In the genomic region with DNA sequence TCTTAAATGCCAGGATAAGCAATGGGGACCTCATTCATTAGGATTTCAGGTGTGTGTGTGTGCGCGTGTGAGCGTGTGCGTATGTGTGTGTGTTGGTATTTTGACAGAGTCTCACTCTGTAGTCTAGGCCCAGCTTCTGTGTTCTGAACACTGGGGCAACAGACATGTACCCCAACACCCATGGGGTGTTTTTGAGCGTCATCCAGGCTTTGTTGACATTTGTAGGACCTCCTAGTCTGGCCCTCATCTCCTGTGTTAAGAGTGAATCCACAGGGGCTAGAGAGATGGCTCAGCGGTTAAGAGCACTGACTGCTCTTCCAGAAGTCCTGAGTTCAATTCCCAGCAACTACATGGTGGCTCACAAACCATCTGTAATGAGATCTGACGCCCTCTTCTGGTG, we compare ENCODE assay signal across 16 mouse cellular contexts. TPM values are rescaled to one million over a fixed set of nuclear protein-coding genes. Genes with fewer than 3 reads are reported as not detected.
A peak's percentile ranks its signal among the peaks of the same experiment; 100 is the strongest.
DNase-seq lines count a peak whose midpoint lies in the region; ATAC-seq lines count a peak whose summit lies in the region.
"Had no signal": no experiment of that assay in that cellular context is flagged by ENCODE, and none has a peak within 500 bp of the region (broad histone marks: within the 10 kb centered on the region; RNA-seq: fewer than 3 reads in every experiment).

No protein-coding gene starts in this region.

- no peak for ATAC-seq in forebrain, embryonic 16.5 days
- ATAC-seq in kidney, embryonic 15.5 days (replicated peaks; ENCODE audit: low FRiP score) = no peak
- ATAC-seq in neural tube, embryonic 13.5 days (ENCODE audit: low read depth) = no peak

- DNase-seq in forebrain, embryonic 10.5 days (ENCODE audit: extremely low spot score, low spot score) = no peak
- DNase-seq in kidney, adult 9 months = no peak
- no peak for DNase-seq in neural tube, embryonic 10.5 days (ENCODE audit: extremely low spot score, low spot score)
- DNase-seq in thymus, postnatal 25 days = no peak
- DNase-seq: adrenal gland, postnatal 36 days; kidney, adult 2 months; kidney, postnatal 25 days; layer of hippocampus, adult 9-11 months; lung, postnatal 36 days; thymus, adult 2 months had no signal

- no peaks in the 10 kb centered on the region for H3K36me3 ChIP-seq in forebrain, embryonic 10.5 days (replicated peaks)
- H3K36me3 ChIP-seq in forebrain, embryonic 16.5 days (ENCODE audit: control insufficient read depth, insufficient read depth) = no peaks in the 10 kb centered on the region
- no peaks in the 10 kb centered on the region for H3K36me3 ChIP-seq in kidney, embryonic 15.5 days
- H3K36me3 ChIP-seq in neural tube, embryonic 13.5 days = no peaks in the 10 kb centered on the region
- H3K36me3 ChIP-seq: heart, embryonic 10.5 days had no signal

- H3K9ac ChIP-seq in forebrain, embryonic 16.5 days (replicated peaks; ENCODE audit: low read depth, low read length) = no peak overlapping the region
- H3K9ac ChIP-seq in kidney, embryonic 15.5 days = no peak overlapping the region
- H3K9ac ChIP-seq in neural tube, embryonic 13.5 days = peak overlapping the region; percentile 68

- H3K27ac ChIP-seq in forebrain, embryonic 10.5 days = 0 out of 2 replicates have a peak overlapping the region, but pooled peaks have one; percentile 83
- no peak overlapping the region for H3K27ac ChIP-seq in forebrain, embryonic 16.5 days (ENCODE audit: low read length)
- no peak overlapping the region for H3K27ac ChIP-seq in kidney, embryonic 15.5 days
- H3K27ac ChIP-seq in neural tube, embryonic 13.5 days (replicated peaks) = no peak overlapping the region

- 92% methylated on average over 7 of the region's 7 CpGs for WGBS in forebrain, embryonic 10.5 days
- 95% methylated on average over 7 of the region's 7 CpGs for WGBS in forebrain, embryonic 16.5 days
- 93% methylated on average over 7 of the region's 7 CpGs for WGBS in kidney, embryonic 15.5 days
- 92% methylated on average over 7 of the region's 7 CpGs for WGBS in neural tube, embryonic 13.5 days

- H3K4me3 ChIP-seq in forebrain, embryonic 10.5 days = no peak overlapping the region
- H3K4me3 ChIP-seq in forebrain, embryonic 16.5 days (replicated peaks; ENCODE audit: low read length) = no peak overlapping the region
- no peak overlapping the region for H3K4me3 ChIP-seq in kidney, embryonic 15.5 days (replicated peaks)
- H3K4me3 ChIP-seq in neural tube, embryonic 13.5 days = no peak overlapping the region

- H3K4me2 ChIP-seq in forebrain, embryonic 16.5 days (ENCODE audit: low read length) = no peak overlapping the region
- peak overlapping the region; percentile 76; the same call in 1 of the 2 replicates for H3K4me2 ChIP-seq in kidney, embryonic 15.5 days
- H3K4me2 ChIP-seq in neural tube, embryonic 13.5 days = no peak overlapping the region

- peaks cover 35% of the 10 kb centered on the region for H3K4me1 ChIP-seq in forebrain, embryonic 10.5 days
- H3K4me1 ChIP-seq in forebrain, embryonic 16.5 days (replicated peaks; ENCODE audit: control insufficient read depth, insufficient read depth, low read length) = peaks cover 25% of the 10 kb centered on the region
- H3K4me1 ChIP-seq in kidney, embryonic 15.5 days = peaks cover 20% of the 10 kb centered on the region
- peaks cover 24% of the 10 kb centered on the region for H3K4me1 ChIP-seq in neural tube, embryonic 13.5 days (replicated peaks)

- no peaks in the 10 kb centered on the region for H3K27me3 ChIP-seq in forebrain, embryonic 10.5 days (ENCODE audit: poor library complexity, severe bottlenecking)
- H3K27me3 ChIP-seq in forebrain, embryonic 16.5 days (replicated peaks; ENCODE audit: control insufficient read depth, insufficient read depth, low read length) = no peaks in the 10 kb centered on the region
- H3K27me3 ChIP-seq in kidney, embryonic 15.5 days = no peaks in the 10 kb centered on the region
- no peaks in the 10 kb centered on the region for H3K27me3 ChIP-seq in neural tube, embryonic 13.5 days

- H3K9me3 ChIP-seq in forebrain, embryonic 10.5 days = peaks cover 7% of the 10 kb centered on the region
- no peaks in the 10 kb centered on the region for H3K9me3 ChIP-seq in forebrain, embryonic 16.5 days (ENCODE audit: control insufficient read depth, low read length)
- H3K9me3 ChIP-seq in kidney, embryonic 15.5 days (replicated peaks) = no peaks in the 10 kb centered on the region
- H3K9me3 ChIP-seq in neural tube, embryonic 13.5 days = no peaks in the 10 kb centered on the region
- H3K9me3 ChIP-seq: heart, embryonic 10.5 days had no signal

RNA-seq across cellular contexts. Expression of a gene that starts 1.0 kb away (rescaled TPM):
- polyA plus RNA-seq in forebrain, embryonic 10.5 days (2016; fragmentation: Nextera tagmentation; extraction: Ambion mirVana) = 6.3 and 6.4 TPM in 2 replicates
- 8.1 and 9.3 TPM in 2 replicates for polyA plus RNA-seq in forebrain, embryonic 16.5 days (2015; fragmentation: Nextera tagmentation; extraction: Ambion mirVana)
- 14.0 and 15.7 TPM in 2 replicates for polyA plus RNA-seq in kidney, embryonic 15.5 days (2015; fragmentation: Nextera tagmentation; extraction: Ambion mirVana)
- polyA plus RNA-seq in neural tube, embryonic 13.5 days (2015; fragmentation: Nextera tagmentation; extraction: Ambion mirVana) = 7.4 and 8.0 TPM in 2 replicates

RNA-seq across cellular contexts. Expression of a gene that starts 11.5 kb away (rescaled TPM):
- polyA plus RNA-seq in forebrain, embryonic 10.5 days (2016; fragmentation: Nextera tagmentation; extraction: Ambion mirVana) = 0.22 and 0.27 TPM in 2 replicates
- polyA plus RNA-seq in forebrain, embryonic 16.5 days (2015; fragmentation: Nextera tagmentation; extraction: Ambion mirVana) = 0.45 and 0.56 TPM in 2 replicates
- 0.33 and 0.53 TPM in 2 replicates for polyA plus RNA-seq in kidney, embryonic 15.5 days (2015; fragmentation: Nextera tagmentation; extraction: Ambion mirVana)
- 0.66 and 0.73 TPM in 2 replicates for polyA plus RNA-seq in neural tube, embryonic 13.5 days (2015; fragmentation: Nextera tagmentation; extraction: Ambion mirVana)

RNA-seq across cellular contexts. Expression of a gene that starts 52.2 kb away (rescaled TPM):
- polyA plus RNA-seq in forebrain, embryonic 10.5 days (2016; fragmentation: Nextera tagmentation; extraction: Ambion mirVana) = not detected in 2 replicates
- polyA plus RNA-seq in forebrain, embryonic 16.5 days (2015; fragmentation: Nextera tagmentation; extraction: Ambion mirVana) = 0.15 and 0.17 TPM in 2 replicates
- polyA plus RNA-seq in kidney, embryonic 15.5 days (2015; fragmentation: Nextera tagmentation; extraction: Ambion mirVana) = 0.73 and 1.1 TPM in 2 replicates
- 0.15 and 0.22 TPM in 2 replicates for polyA plus RNA-seq in neural tube, embryonic 13.5 days (2015; fragmentation: Nextera tagmentation; extraction: Ambion mirVana)
- polyA plus RNA-seq: limb, embryonic 11.5 days; liver, embryonic 11.5 days had no signal
